Mouse (Mus musculus) embryo, embryonic 9.5 days (tissue): Measurements from ENCODE around the gene Taok2.
"Not testable (repeated sequence)": the region's sequence is repeated elsewhere in the genome, so short reads cannot be mapped to it uniquely, and the experiment has no call there.

Experiments
- DNase-seq: peaks from one replicate; pipeline ENCODE4 v3.0.0-alpha.2; 2017; ENCODE audit errors: extremely low spot score

The Taok2 gene

GRCm38 (mm10) chr7:126884286-126885164, at the start of gene Taok2:
Gene Taok2, minus strand, starts transcription at chr7:126884703.
- DNase-seq, result peak; percentile 99

- no peak for DNase-seq
These were observed 48.1 kb upstream of the Taok2 start for GRCm38 (mm10) chr7:126932652-126933051.

GRCm38 (mm10) chr7:126929046-126929445, 44.5 kb upstream of the Taok2 start:
- no peak for DNase-seq

- peak; percentile 90 for DNase-seq
These were observed 44.0 kb upstream of the Taok2 start, which contains the start of gene Kctd13 for GRCm38 (mm10) chr7:126928384-126929037. Gene Kctd13, plus strand, starts transcription at chr7:126928879.

- DNase-seq, result no peak
These were observed 41.8 kb upstream of the Taok2 start for GRCm38 (mm10) chr7:126926299-126926698.

- DNase-seq, result peak; percentile 25
These were observed 39.5 kb upstream of the Taok2 start for GRCm38 (mm10) chr7:126923999-126924398.

- DNase-seq, result no peak
These were observed 38.1 kb upstream of the Taok2 start, which contains the start of gene Tmem219 for GRCm38 (mm10) chr7:126922624-126923060. Gene Tmem219, minus strand, starts transcription at chr7:126922917.

GRCm38 (mm10) chr7:126921563-126921962, 37.1 kb upstream of the Taok2 start:
- DNase-seq, result no peak

GRCm38 (mm10) chr7:126919973-126920372, 35.5 kb upstream of the Taok2 start:
- DNase-seq, result no peak

- not testable (repeated sequence) for DNase-seq
These were observed 33.9 kb upstream of the Taok2 start for GRCm38 (mm10) chr7:126918356-126918755.

- DNase-seq, result no peak
These were observed 30.3 kb upstream of the Taok2 start for GRCm38 (mm10) chr7:126914844-126915243.

- no peak for DNase-seq
These were observed 21.1 kb upstream of the Taok2 start for GRCm38 (mm10) chr7:126905590-126905989.

- DNase-seq, result not testable (repeated sequence)
These were observed 15.3 kb upstream of the Taok2 start for GRCm38 (mm10) chr7:126899781-126900180.

- DNase-seq, result peak; percentile 97
These were observed 13.8 kb upstream of the Taok2 start for GRCm38 (mm10) chr7:126898102-126898990.

- DNase-seq, result no peak
These were observed 13.0 kb upstream of the Taok2 start for GRCm38 (mm10) chr7:126897390-126898101.

GRCm38 (mm10) chr7:126896912-126897311, 12.4 kb upstream of the Taok2 start:
- no peak for DNase-seq

- no peak for DNase-seq
These were observed 4.3 kb upstream of the Taok2 start for GRCm38 (mm10) chr7:126888852-126889251.

- no peak for DNase-seq
These were observed 2.8 kb upstream of the Taok2 start for GRCm38 (mm10) chr7:126887281-126887680.

- DNase-seq, result peak; percentile 41
These were observed 747 bp downstream of the Taok2 start for GRCm38 (mm10) chr7:126883731-126884181.

- DNase-seq, result no peak
These were observed 3.5 kb downstream of the Taok2 start for GRCm38 (mm10) chr7:126881040-126881439.

GRCm38 (mm10) chr7:126877239-126877638, 7.3 kb downstream of the Taok2 start:
- no peak for DNase-seq
